Mouse (Mus musculus): ENCODE data around the gene Pacsin3. TPM values are rescaled to one million over a fixed set of nuclear protein-coding genes. Genes with fewer than 3 reads are reported as not detected.

Pacsin3 gene
- polyA plus RNA-seq (2015; fragmentation: Nextera tagmentation; extraction: Ambion mirVana): 16.4 and 19.4 TPM in 2 replicates

DNA sequence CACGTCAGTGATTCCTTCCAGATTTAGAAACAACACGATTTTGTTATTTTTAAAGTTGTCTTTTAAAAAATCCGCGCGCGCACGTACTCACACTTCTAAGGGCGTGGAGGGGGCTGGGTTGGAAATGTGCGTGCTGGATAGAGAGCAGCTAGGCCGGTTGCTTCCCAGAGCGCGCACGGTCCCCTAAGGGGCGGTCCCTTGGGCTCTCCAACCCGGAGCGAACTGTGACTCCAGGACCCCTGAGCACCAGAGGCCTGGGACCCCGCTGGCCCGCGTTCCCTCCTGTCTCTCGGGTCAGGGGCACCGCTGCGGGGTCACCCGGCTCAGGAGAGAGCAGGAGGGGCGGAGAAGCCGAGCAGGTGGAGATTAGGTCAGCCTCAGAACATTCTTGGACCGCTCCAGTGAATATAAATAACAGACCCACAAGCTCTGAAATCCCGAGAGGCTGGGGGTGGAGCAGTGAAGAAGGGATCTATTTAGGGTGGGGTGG lies at the start of gene Pacsin3:
Gene Pacsin3 (plus strand): TSS at position 294 of the 490 bp plus-strand sequence.

DNA sequence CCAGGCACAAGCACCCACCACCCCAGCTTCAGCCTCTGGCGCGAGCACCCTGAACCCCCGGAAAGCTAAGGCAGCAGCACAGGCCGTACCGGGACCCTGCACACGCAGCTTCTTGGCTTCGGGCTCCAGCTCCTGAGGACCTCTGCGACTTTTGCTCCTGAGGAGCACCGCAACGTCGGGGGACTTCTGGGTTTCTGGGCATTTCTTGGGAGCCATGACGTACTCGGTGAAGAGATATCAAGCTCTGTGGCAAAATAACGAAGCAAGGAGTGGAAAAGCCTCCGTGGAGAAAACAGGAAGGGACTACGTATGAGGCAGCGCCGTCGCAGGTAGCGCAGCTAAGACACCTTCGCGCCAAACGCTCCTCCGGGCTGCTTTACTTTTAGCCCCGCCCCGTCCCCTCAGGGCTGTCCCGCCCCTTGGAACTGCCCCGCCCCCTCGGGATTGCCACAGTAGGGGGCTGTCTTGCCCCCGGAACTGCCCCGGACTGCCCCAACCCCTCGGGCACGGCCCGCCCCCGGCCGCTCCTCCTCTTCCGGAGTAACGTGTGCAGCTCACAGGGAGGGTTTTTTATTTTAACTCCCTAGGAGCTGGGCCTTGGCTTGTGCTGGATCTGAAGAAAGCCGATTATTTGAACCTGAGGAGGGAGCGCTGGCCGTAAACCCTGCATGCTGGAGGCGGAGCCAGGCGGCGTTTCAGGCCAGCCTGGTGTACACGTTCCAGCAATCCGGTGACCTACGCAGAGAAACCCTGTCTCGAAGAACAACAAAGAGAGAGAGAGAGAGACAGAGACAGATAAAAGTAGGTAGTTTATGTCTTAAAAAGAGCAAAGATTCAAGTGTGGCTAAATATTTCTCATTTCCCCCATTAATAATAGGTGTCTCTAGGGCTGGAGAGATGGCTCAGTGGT lies 18.9 kb upstream of the Pacsin3 start, which contains the start of gene Ddb2:
Gene Ddb2 (minus strand): TSS at position 382 of the 910 bp plus-strand sequence.

DNA sequence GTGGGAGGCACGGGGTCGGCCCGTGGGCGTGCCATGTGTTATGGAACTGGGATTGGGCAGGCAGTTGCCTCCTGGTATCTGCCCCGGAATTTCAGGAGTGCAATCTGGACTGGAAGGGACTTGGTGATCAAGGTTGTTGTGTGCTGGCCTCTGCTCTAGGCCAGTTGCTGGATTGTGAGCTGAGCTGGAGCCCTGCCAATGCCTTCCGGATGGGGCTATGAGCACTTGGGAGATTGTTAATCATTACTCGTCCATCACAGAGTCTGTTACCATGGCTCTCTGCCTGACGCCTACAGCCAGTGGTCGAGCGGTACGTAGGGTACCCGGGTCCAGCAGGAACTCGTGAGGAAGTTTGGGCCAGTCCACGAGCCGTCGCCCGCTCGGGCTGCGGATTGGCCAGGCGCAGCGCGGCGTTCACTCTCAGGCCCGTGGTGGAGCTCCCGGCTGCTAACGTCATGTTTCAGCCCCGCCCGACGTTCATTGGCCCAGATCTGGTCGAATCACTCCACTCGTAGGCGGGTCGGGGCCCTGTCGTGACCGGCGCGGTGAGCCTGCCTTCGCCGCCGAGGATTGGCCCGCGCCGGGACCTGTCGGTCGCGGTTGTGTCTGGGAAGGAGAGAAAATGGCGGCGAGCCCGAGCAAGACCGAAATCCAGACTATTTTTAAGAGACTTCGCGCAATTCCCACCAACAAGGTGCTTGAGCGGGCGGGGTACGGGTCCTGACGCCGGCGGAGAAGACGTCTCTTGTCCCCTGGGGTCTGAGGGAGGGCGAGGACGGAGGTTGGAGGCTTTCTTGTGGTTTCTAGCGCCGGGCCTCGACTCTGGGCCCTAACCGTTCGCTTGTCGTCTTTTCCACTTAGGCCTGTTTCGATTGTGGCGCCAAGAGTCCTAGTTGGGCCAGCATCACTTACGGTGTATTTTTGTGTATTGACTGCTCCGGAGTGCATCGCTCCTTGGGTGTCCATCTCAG lies 9.2 kb downstream of the Pacsin3 start, which contains the start of gene Arfgap2:
Gene Arfgap2 (plus strand): TSS at position 264 of the 971 bp plus-strand sequence.

Other genes with a start within 250 kb of the Pacsin3 start
- 0.57 and 0.60 TPM in 2 replicates for gene Rapsn, start 220.3 kb upstream of the Pacsin3 start, polyA plus RNA-seq (2015; fragmentation: Nextera tagmentation; extraction: Ambion mirVana)
- gene Psmc3, start 201.9 kb upstream of the Pacsin3 start, polyA plus RNA-seq (2015; fragmentation: Nextera tagmentation; extraction: Ambion mirVana): 209 and 226 TPM in 2 replicates
- gene Slc39a13, start 185.5 kb upstream of the Pacsin3 start, polyA plus RNA-seq (2015; fragmentation: Nextera tagmentation; extraction: Ambion mirVana): 47.2 and 55.7 TPM in 2 replicates
- gene Spi1, start 173.6 kb upstream of the Pacsin3 start, polyA plus RNA-seq (2015; fragmentation: Nextera tagmentation; extraction: Ambion mirVana): 8.5 and 23.8 TPM in 2 replicates
- gene Mybpc3, start 137.8 kb upstream of the Pacsin3 start, polyA plus RNA-seq (2015; fragmentation: Nextera tagmentation; extraction: Ambion mirVana): 0.16 TPM in 2 replicates
- gene Madd, start 72.1 kb upstream of the Pacsin3 start, polyA plus RNA-seq (2015; fragmentation: Nextera tagmentation; extraction: Ambion mirVana): 4.6 and 4.8 TPM in 2 replicates
- gene Nr1h3, start 53.1 kb upstream of the Pacsin3 start, polyA plus RNA-seq (2015; fragmentation: Nextera tagmentation; extraction: Ambion mirVana): 2.3 and 2.7 TPM in 2 replicates
- 17.1 and 18.3 TPM in 2 replicates for gene Acp2, start 53.1 kb upstream of the Pacsin3 start, polyA plus RNA-seq (2015; fragmentation: Nextera tagmentation; extraction: Ambion mirVana)
- gene Ddb2, start 19.0 kb upstream of the Pacsin3 start, polyA plus RNA-seq (2015; fragmentation: Nextera tagmentation; extraction: Ambion mirVana): 6.1 and 7.0 TPM in 2 replicates
- gene Arfgap2, start 9.0 kb downstream of the Pacsin3 start, polyA plus RNA-seq (2015; fragmentation: Nextera tagmentation; extraction: Ambion mirVana): 49.2 and 52.0 TPM in 2 replicates
- gene 1110051M20Rik, start 188.8 kb downstream of the Pacsin3 start, polyA plus RNA-seq (2015; fragmentation: Nextera tagmentation; extraction: Ambion mirVana): 21.9 and 23.7 TPM in 2 replicates
- gene Lrp4, start 201.6 kb downstream of the Pacsin3 start, polyA plus RNA-seq (2015; fragmentation: Nextera tagmentation; extraction: Ambion mirVana): 2.1 and 2.2 TPM in 2 replicates